Mouse (Mus musculus): ENCODE measurements at regions not wholly inside any gene's neighbourhood (a gene's known extent, or its start where the extent isn't known, plus 50 kb on each side); places are given as distances from the start of the nearest gene placed in this dataset.

DNA sequence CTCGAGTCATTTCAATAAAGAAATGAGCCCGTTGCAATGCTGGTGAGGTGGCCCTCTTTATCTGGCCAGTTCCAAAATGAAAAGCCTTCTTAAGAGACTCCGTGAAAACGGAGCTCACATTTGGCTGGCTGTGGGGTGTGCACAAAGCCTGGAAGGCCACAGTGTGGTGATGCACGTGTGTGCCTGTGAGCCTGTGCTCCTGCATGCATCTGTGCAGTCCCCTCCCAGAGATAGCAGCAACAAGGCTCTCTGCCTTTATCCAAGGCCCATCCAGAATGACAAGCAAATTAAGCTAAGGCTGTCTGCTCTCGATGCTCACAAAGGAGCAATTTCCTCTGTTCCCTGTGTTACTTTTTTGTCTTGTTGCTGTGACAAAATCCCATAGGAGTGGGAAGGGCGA lies 469.5 kb upstream of the Kif2a start:
- intact Hi-C loops (cut with DNase I): no loop called here
- Histone ChIP-seq H3K4me3 (no peak overlapping the region), H3K27ac (no peak overlapping the region)
- TF ChIP-seq CTCF (IDR thresholded peaks at IDR 0.05): no peak
- no peak for DNase-seq (ENCODE audit: extremely low spot score in 1 of 2, low spot score in 2 of 2)

DNA sequence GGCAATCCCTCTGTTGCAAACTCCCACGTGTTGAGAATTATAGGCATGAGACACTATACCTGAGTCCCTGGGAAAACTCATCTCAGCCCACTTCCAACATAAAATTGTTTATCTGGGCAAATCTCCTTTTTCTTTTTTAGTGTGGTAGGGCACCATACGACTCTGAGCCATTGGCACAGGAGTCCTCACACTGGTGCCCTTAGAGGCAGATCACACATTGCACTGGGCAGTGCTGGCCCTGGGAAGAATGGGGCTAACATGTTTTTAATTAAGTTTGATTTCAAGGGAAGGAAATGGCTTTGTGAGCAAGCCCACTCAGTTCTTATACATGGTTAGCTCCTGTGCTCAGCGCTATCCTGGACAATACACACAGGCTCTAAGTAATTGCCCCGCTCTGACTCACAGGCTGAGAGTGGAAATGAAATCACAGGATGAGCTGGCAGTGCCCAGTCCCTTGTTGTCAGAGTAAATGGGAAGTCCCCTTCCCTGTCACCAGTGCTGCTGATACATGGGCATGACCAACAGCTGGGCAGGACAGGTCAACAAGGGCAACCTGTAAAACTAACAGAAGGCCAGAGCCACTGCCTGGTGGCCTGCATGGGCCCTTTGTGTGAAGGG lies 463.6 kb upstream of the Kif2a start:
- no peak for TF ChIP-seq CTCF (IDR thresholded peaks at IDR 0.05)
- DNase-seq (ENCODE audit: extremely low spot score in 1 of 2, low spot score in 2 of 2): no peak
- no peak overlapping the region for H3K4me3 ChIP-seq
- no peak overlapping the region for H3K27ac ChIP-seq
- intact Hi-C loops (cut with DNase I): loop anchor here (5.0 kb wide), 1 partner anchor 212 kb away; no protein-coding TSS in a partner anchor

DNA sequence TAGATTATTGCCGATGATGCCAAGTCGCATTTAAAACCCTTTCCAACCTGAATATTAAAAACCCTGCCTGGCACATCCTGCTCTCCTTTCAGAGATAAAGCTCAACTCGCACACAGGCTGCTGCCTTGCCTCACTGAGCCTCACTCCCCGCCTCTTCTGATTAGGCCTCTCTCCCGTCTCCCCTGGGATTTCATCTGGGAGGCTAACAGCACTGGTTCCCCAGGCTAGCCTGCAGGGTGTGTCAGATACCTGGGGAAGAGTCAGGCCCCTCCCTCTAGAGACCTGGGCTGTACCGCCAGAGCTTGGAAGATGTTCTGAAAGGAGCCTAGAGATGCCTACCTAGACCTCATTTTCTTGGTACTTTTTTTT lies 462.7 kb upstream of the Kif2a start:
- H3K27ac ChIP-seq: no peak overlapping the region

DNA sequence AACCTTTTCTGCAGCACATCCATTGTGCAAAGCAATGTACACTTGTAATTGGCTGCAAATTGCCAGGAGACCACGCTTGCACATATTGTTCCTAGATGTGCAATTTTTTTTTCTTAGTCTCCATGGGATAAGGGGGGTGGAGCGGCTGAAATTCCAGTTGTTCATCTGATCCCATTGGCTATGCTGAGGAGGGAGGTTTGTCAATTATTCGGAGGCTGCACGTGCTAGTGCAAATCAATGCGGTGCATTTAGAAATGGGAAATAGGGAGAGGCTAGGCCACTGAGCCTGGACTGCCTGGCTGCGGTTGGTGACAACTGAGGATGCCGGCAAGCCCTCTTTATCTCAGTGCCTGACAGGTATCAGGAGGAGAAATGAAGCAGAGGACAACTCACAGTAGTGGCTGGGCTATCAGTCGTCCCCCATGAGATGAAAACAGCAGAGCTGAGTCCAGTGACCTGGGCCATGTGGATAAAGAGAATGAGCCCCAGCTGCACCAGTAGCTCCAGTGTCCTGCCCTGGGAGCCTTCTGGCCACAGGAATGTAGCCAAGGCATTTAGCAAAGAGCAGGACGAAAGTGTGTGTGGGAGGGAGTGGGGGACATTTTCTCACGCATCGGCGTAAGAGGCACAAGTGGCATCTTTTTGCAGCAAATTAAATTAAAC lies 462.2 kb upstream of the Kif2a start:
- intact Hi-C loops (cut with DNase I): no loop called here
- DNase-seq (ENCODE audit: extremely low spot score in 1 of 2, low spot score in 2 of 2): no peak
- TF ChIP-seq CTCF (IDR thresholded peaks at IDR 0.05): no peak
- no peak overlapping the region for H3K27ac ChIP-seq
- no peak overlapping the region for H3K4me3 ChIP-seq

More for the DNA sequence above, 462.7 kb upstream of the Kif2a start:
- TF ChIP-seq CTCF (IDR thresholded peaks at IDR 0.05): no peak
- no peak for DNase-seq (ENCODE audit: extremely low spot score in 1 of 2, low spot score in 2 of 2)
- intact Hi-C loops (cut with DNase I): no loop called here
- H3K4me3 ChIP-seq: no peak overlapping the region

DNA sequence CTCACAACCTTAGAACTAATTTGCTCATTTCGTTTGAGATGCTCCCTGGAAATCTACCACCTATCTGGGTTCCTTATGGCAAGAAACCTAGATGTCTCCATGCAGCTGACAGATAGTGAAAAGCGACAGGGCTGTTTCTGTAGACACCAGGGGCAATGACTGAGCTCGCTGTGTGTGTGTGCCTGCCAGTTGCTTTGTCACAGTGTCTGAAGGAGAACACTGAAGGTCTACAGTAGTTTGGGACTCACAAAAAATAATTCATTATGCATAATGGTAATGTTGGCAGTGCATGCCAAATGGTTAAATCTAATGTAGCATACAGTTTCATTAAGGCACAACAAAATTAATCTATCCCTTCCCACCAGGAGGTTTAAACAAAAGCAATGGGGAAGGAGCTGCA lies 453.2 kb upstream of the Kif2a start:
- no peak for DNase-seq (ENCODE audit: extremely low spot score in 1 of 2, low spot score in 2 of 2)
- Histone ChIP-seq H3K4me3 (no peak overlapping the region), H3K27ac (no peak overlapping the region)
- intact Hi-C loops (cut with DNase I): no loop called here
- no peak for TF ChIP-seq CTCF (IDR thresholded peaks at IDR 0.05)

DNA sequence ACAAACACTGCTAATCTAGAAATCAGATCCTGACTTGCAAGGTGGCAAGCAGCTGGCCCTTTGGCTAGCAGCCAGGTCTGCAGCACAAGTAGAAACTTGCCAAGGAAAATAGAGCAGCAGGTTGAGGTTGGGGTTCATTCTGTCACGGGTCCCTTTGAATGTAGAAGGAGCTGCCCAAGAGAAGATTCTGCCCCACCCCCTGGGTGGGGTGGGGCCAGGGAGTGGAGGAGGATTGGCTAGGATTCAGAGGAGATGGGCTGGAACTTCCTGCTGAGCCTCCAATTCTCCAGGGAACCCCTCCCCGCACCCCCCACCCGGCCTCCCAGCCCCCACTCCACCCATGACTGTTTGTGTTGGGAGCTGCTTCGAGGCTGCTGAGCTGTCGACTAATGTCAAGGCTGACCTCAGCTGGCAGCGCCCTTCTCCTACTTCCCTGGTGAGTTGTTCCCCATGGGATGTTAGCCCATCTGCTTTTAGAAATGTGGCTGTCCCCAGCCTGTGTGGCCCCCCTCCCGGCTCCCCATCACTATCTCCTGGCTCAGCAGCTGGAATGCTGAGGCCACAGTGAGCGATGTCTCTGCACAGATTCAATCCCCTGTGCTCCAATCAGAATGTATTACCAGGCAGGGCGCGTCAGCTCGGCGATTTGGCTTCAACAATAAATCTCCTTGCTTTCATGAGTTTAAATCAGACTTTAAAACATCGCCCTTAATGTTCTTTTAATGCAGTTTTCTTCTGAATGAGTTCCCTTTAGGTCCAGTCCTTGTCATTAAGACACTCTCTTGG lies 447.8 kb upstream of the Kif2a start:
- Histone ChIP-seq H3K27ac (no peak overlapping the region), H3K4me3 (peak overlapping the region; percentile 9; the same call in 1 of the 2 replicates)
- DNase-seq (ENCODE audit: extremely low spot score in 1 of 2, low spot score in 2 of 2): no peak
- no peak for TF ChIP-seq CTCF (IDR thresholded peaks at IDR 0.05)
- intact Hi-C loops (cut with DNase I): no loop called here

DNA sequence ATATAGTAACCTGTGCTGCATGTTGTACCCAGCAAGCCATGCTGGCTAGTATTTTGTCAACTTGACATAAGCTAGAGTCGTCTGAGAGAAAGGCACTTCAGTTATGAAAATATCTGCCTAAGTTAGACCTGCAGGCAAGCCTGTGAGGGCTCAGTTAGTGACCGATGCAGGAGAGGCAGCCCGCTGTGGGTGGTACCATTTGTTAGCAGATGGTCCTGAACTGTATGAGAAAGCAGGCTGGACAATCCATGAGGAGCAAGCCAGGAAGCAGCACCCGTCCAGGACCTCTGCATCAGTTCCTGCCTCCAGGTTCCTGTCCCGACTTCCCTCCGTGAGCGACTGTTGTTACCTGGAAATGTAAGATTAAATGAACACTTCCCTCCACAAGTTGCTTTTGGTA lies 440.9 kb upstream of the Kif2a start:
- TF ChIP-seq CTCF (IDR thresholded peaks at IDR 0.05): no peak
- Histone ChIP-seq H3K27ac (no peak overlapping the region), H3K4me3 (no peak overlapping the region)
- no peak for DNase-seq (ENCODE audit: extremely low spot score in 1 of 2, low spot score in 2 of 2)
- intact Hi-C loops (cut with DNase I): loop anchor here (5.0 kb wide), 2 partner anchors 430 to 690 kb away; no protein-coding TSS in a partner anchor

DNA sequence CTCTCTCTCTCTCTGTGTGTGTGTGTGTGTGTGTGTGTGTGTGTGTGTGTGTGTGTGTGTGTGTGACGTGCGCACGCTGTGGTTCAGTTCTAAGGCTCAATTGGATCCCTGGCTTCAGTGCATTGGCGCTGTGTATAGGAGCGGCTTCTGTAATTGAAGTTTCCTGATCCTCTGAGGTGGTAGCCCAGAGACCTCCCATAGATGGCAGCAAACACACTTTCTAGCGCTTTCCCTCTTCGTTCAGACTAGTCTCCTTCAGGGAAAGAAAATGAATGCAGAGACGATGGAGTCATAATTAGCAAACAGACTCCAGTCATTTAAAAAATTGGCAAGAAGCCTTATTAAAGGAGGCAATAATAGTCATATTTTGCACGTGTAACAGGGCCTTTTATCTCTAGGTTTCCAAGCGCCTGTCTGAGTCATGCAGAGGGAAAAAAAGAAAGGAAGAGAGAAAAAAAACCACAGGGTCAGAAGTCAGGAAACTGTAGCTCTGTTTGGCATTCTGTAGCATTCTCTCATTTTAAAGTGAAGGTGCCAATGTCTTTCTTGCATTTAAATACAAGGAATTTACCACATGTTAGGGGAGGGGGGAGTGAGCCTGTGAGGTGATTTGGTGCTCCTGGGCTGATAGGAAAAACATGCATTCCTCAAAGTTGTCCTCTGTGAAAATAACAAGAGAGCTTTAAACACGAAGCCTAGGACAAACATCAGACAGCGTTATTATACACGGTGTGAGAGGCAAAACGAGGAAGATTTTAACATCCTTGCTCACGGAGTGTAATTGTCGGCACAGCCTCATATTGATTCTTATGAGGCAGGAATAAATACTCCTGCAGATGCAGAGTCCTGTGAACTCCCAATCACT lies 439.4 kb upstream of the Kif2a start:
- DNase-seq (ENCODE audit: extremely low spot score in 1 of 2, low spot score in 2 of 2): peak; percentile 69 to 70
- TF ChIP-seq CTCF (IDR thresholded peaks at IDR 0.05): peak; percentile 71
- no peak overlapping the region for H3K27ac ChIP-seq
- intact Hi-C loops (cut with DNase I): loop anchor here (1.0 to 5.0 kb wide), 3 partner anchors 431 to 691 kb away; no protein-coding TSS in a partner anchor
- peak overlapping the region; percentile 23; the same call in 1 of the 2 replicates for H3K4me3 ChIP-seq

DNA sequence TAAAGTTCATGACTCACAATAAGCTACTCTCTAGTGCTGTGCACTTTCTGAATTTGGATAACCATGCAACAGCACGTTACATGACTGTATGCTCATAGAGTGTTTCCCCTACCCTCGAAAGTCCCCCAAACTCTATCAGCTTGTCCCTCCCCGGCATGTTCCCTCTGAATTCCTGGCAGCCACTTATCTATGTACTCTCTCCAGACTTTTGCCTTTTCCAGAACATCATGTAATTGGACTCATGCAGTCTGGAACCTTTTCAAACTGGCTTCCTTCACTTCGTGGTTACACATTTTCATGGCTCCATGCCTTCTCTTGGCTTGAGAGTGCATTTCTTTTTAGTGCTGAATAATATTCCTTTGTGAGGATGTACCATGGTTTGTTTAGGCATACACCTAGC lies 436.8 kb upstream of the Kif2a start:
- intact Hi-C loops (cut with DNase I): no loop called here
- Histone ChIP-seq H3K27ac (no peak overlapping the region), H3K4me3 (no peak overlapping the region)
- DNase-seq (ENCODE audit: extremely low spot score in 1 of 2, low spot score in 2 of 2): no peak
- TF ChIP-seq CTCF (IDR thresholded peaks at IDR 0.05): no peak

DNA sequence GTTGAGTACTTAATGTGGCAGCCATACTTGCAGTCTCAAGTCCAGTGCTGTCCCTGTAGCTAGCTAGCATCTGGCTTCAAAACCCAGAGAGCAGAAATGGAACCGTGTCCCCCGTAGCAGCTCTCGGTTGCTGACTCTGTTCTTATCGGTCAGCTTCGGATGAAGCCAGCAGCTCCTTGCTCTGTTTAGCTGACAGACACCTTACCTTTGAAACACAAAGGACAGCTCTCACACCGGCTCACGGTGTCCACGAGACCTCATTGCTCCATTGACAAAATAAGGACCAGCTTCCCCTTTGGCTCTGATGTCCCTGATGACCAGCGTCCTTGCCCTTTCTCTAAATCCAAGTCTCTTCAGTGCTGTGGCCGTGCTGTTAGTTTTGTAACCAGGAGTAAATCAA lies 435.3 kb upstream of the Kif2a start:
- intact Hi-C loops (cut with DNase I): no loop called here
- H3K27ac ChIP-seq: no peak overlapping the region
- TF ChIP-seq CTCF (IDR thresholded peaks at IDR 0.05): no peak

DNA sequence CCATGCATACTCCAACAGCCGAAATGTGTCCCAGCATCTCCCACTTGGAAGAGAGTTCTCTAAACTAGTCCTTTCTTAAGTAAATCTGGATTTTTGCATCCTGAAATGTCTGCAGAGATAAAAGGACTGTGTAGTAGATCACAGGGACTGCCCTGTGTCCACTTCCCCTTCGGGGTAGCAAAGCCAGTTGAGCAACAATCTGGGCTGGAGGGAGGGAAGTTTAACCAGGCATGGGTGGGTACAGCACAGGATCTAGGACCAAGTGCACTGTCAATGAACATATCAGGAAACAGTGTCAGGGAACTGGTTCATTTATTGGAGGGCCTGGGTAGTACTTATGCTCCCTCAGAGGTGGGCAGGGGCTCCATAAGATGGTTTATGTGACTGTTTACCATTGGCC lies 434.5 kb upstream of the Kif2a start:
- TF ChIP-seq CTCF (IDR thresholded peaks at IDR 0.05): no peak
- intact Hi-C loops (cut with DNase I): no loop called here

More for the DNA sequence above, 435.3 kb upstream of the Kif2a start:
- no peak overlapping the region for H3K4me3 ChIP-seq
- DNase-seq (ENCODE audit: extremely low spot score in 1 of 2, low spot score in 2 of 2): no peak

More for the DNA sequence above, 434.5 kb upstream of the Kif2a start:
- Histone ChIP-seq H3K27ac (no peak overlapping the region), H3K4me3 (no peak overlapping the region)
- DNase-seq (ENCODE audit: extremely low spot score in 1 of 2, low spot score in 2 of 2): no peak

All from left cerebral cortex, adult 2 months (tissue).